Mouse (Mus musculus): ENCODE measurements around the gene Btn1a1.

DNA sequence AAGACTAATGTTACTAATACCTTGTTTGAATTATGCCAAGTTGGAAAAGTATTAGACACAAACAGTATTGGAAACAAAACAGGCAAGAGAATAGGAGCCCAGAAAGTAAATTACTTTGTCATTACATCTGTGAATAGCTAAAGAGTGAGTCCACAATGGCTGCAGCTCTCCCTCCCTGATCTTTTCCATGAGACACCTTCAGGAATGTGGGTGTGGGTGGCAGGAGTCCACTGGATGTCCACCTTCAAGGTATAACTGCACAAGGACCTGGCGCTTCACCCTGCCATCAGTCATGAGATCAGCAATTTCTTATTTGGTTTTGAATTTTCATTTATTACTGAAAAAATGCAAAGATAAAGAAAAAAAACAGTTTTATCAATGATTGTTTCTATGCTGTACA lies 605 bp upstream of the Btn1a1 start:
- TF ChIP-seq CTCF (IDR thresholded peaks at IDR 0.05; ENCODE audit: borderline replicate concordance, control insufficient read depth, extremely low read depth, insufficient read depth, low read length, poor library complexity) (no peak), POLR2A (IDR thresholded peaks at IDR 0.05; ENCODE audit: control insufficient read depth, extremely low read depth, insufficient read depth, low read length, poor library complexity) (no peak)

Data from thymus, adult 2 months (tissue).